ENCODE assay signal across 25 mouse cellular contexts in the genomic region with DNA sequence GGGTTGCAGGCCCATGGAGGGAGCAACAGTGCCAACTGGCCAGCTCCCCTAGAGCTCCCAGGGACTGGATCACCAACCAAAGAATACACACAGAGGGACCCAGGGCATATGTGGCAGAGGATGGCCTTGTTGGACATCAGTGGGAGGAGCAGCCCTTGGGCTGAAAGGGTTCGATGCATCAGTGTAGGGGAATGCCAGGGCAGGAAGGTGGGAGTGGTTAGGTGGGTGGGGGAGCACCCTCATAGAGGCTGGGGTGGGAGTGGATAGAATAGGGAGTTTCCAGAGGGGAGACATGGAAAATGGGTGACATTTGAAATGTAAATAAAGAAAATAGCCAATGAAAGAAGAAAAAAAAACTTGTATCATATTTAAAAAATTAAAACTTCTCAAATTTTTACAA.
"Had no signal": no experiment of that assay in that cellular context is flagged by ENCODE, and none has a peak within 500 bp of the region (broad histone marks: within the 10 kb centered on the region; RNA-seq: fewer than 3 reads in every experiment).

No protein-coding gene starts in this region.

- H3K4me2 ChIP-seq: heart, embryonic 13.5 days; heart, embryonic 15.5 days; hindbrain, embryonic 13.5 days; hindbrain, embryonic 15.5 days; intestine, embryonic 15.5 days; kidney, embryonic 15.5 days; limb, embryonic 13.5 days; limb, embryonic 15.5 days; liver, embryonic 12.5 days had no signal

- ATAC-seq: hindbrain, postnatal 0 days; intestine, embryonic 15.5 days; intestine, postnatal 0 days; liver, embryonic 12.5 days had no signal

- H3K4me3 ChIP-seq: heart, embryonic 10.5 days; heart, embryonic 13.5 days; heart, embryonic 15.5 days; hindbrain, embryonic 13.5 days; hindbrain, embryonic 15.5 days; intestine, embryonic 15.5 days; kidney, embryonic 15.5 days; layer of hippocampus, adult 2 months; limb, embryonic 13.5 days; limb, embryonic 15.5 days; liver, embryonic 12.5 days had no signal

- H3K27me3 ChIP-seq: heart, embryonic 13.5 days; heart, embryonic 15.5 days; hindbrain, embryonic 13.5 days; hindbrain, embryonic 15.5 days; intestine, embryonic 15.5 days; kidney, embryonic 15.5 days; limb, embryonic 13.5 days; limb, embryonic 15.5 days; liver, embryonic 12.5 days had no signal

- H3K9me3 ChIP-seq: heart, embryonic 10.5 days; heart, embryonic 13.5 days; heart, embryonic 15.5 days; hindbrain, embryonic 13.5 days; hindbrain, embryonic 15.5 days; intestine, embryonic 15.5 days; kidney, embryonic 15.5 days; limb, embryonic 13.5 days; limb, embryonic 15.5 days; liver, embryonic 12.5 days had no signal

- H3K27ac ChIP-seq: heart, embryonic 10.5 days; heart, embryonic 13.5 days; heart, embryonic 15.5 days; hindbrain, embryonic 13.5 days; hindbrain, embryonic 15.5 days; hindbrain, postnatal 0 days; intestine, embryonic 15.5 days; kidney, embryonic 15.5 days; layer of hippocampus, adult 2 months; limb, embryonic 13.5 days; limb, embryonic 15.5 days; liver, embryonic 12.5 days had no signal

- H3K9ac ChIP-seq: heart, embryonic 13.5 days; heart, embryonic 15.5 days; hindbrain, embryonic 13.5 days; hindbrain, embryonic 15.5 days; intestine, embryonic 15.5 days; kidney, embryonic 15.5 days; limb, embryonic 13.5 days; limb, embryonic 15.5 days; liver, embryonic 12.5 days had no signal

- H3K36me3 ChIP-seq: heart, embryonic 10.5 days; heart, embryonic 13.5 days; heart, embryonic 15.5 days; hindbrain, embryonic 13.5 days; hindbrain, embryonic 15.5 days; intestine, embryonic 15.5 days; kidney, embryonic 15.5 days; limb, embryonic 13.5 days; limb, embryonic 15.5 days; liver, embryonic 12.5 days had no signal

- H3K4me1 ChIP-seq: heart, embryonic 10.5 days; heart, embryonic 13.5 days; heart, embryonic 15.5 days; hindbrain, embryonic 13.5 days; hindbrain, embryonic 15.5 days; intestine, embryonic 15.5 days; kidney, embryonic 15.5 days; limb, embryonic 13.5 days; limb, embryonic 15.5 days; liver, embryonic 12.5 days had no signal

- DNase-seq: gastrocnemius, postnatal 14 days; gastrocnemius, postnatal 36 days; heart, adult 18-20 months; heart, postnatal 14 days; heart, postnatal 36 days; kidney, adult 18-20 months; kidney, adult 8-10 months; kidney, postnatal 10 days; kidney, postnatal 25 days; kidney, postnatal 4 days; layer of hippocampus, postnatal 36 days; left cerebral cortex, postnatal 4 days had no signal
